ENCODE assay signal across 21 mouse cellular contexts in genomic region chr5:117704371-117704770, GRCm38 (mm10).
"Had no signal": no experiment of that assay in that cellular context is flagged by ENCODE, and none has a peak within 500 bp of the region (broad histone marks: within the 10 kb centered on the region; RNA-seq: fewer than 3 reads in every experiment).

No protein-coding gene starts in this region.

- H3K27ac ChIP-seq: kidney, postnatal 0 days; layer of hippocampus, adult 2 months; limb, embryonic 10.5 days; limb, embryonic 13.5 days; liver, embryonic 12.5 days; liver, embryonic 15.5 days; lung, embryonic 15.5 days; midbrain, embryonic 10.5 days; stomach, embryonic 15.5 days had no signal

- H3K9ac ChIP-seq: limb, embryonic 13.5 days; liver, embryonic 12.5 days; liver, embryonic 15.5 days; lung, embryonic 15.5 days; stomach, embryonic 15.5 days had no signal

- H3K27me3 ChIP-seq: limb, embryonic 13.5 days; liver, embryonic 12.5 days; liver, embryonic 15.5 days; lung, embryonic 15.5 days; megakaryocyte, embryonic 14.5 days; stomach, embryonic 15.5 days had no signal

- H3K4me2 ChIP-seq: limb, embryonic 13.5 days; liver, embryonic 12.5 days; liver, embryonic 15.5 days; lung, embryonic 15.5 days; stomach, embryonic 15.5 days had no signal

- H3K4me3 ChIP-seq: layer of hippocampus, adult 2 months; limb, embryonic 10.5 days; limb, embryonic 13.5 days; liver, embryonic 12.5 days; liver, embryonic 15.5 days; lung, embryonic 15.5 days; megakaryocyte, embryonic 14.5 days; midbrain, embryonic 10.5 days; stomach, embryonic 15.5 days had no signal

- H3K9me3 ChIP-seq: limb, embryonic 10.5 days; limb, embryonic 13.5 days; liver, embryonic 15.5 days; lung, embryonic 15.5 days; stomach, embryonic 15.5 days had no signal

- H3K4me1 ChIP-seq: limb, embryonic 13.5 days; liver, embryonic 12.5 days; liver, embryonic 15.5 days; megakaryocyte, embryonic 14.5 days; stomach, embryonic 15.5 days had no signal

- ATAC-seq: liver, embryonic 12.5 days had no signal

- H3K36me3 ChIP-seq: limb, embryonic 10.5 days; limb, embryonic 13.5 days; liver, embryonic 12.5 days; liver, embryonic 15.5 days; lung, embryonic 15.5 days; stomach, embryonic 15.5 days had no signal

- DNase-seq: kidney, adult 2 months; kidney, postnatal 25 days; layer of hippocampus, adult 9-11 months; liver; lung, adult 18-20 months; lung, postnatal 10 days; lung, postnatal 36 days; midbrain, embryonic 14.5 days; right cerebral cortex, postnatal 25 days; spleen, adult 18-20 months; thymus, postnatal 25 days had no signal
